Mouse (Mus musculus) MEL (cell line): ENCODE measurements around the gene Daglb.

Experiments
- CTCF ChIP-seq, 3 experiments: IDR thresholded peaks in 2 of 3; conservative IDR thresholded peaks in 1 of 3; 2 replicates each; pipeline ENCODE4 v1.5.1; 2011 to 2012; ENCODE audit warnings: low read length in 3 of 3, low read depth in 2 of 3, mild to moderate bottlenecking in 2 of 3, improper control_type of control experiment in 1 of 3, inconsistent platforms in 1 of 3, mixed read lengths in 1 of 3, moderate library complexity in 1 of 3; ENCODE audit not compliant: control insufficient read depth in 1 of 3, insufficient read depth in 1 of 3, poor library complexity in 1 of 3, severe bottlenecking in 1 of 3
- EP300 ChIP-seq, 2 experiments: IDR thresholded peaks; 2 replicates each; pipeline ENCODE4 v1.6.1; 2011; ENCODE audit warnings: improper control_type of control experiment in 2 of 2, low read length in 2 of 2, low read depth in 1 of 2, mild to moderate bottlenecking in 1 of 2
- MAFK ChIP-seq: IDR thresholded peaks from 2 replicates; pipeline ENCODE4 v1.6.1; 2011; ENCODE audit warnings: low read depth, mild to moderate bottlenecking, low read length, improper control_type of control experiment, borderline replicate concordance
- MAX ChIP-seq: IDR thresholded peaks from 2 replicates; pipeline ENCODE4 v1.6.1; 2011; ENCODE audit warnings: low read length, improper control_type of control experiment
- MEF2A ChIP-seq: IDR thresholded peaks from 2 replicates; pipeline ENCODE4 v1.6.1; 2014; ENCODE audit warnings: low read depth, mild to moderate bottlenecking, inconsistent platforms, low read length, improper control_type of control experiment; ENCODE audit not compliant: poor library complexity, insufficient replicate concordance, severe bottlenecking; ENCODE audit errors: extremely low read depth
- NELFE ChIP-seq: IDR thresholded peaks from 2 replicates; pipeline ENCODE4 v1.6.1; 2011; ENCODE audit warnings: low read depth, low read length, improper control_type of control experiment
- NRF1 ChIP-seq: IDR thresholded peaks from 2 replicates; pipeline ENCODE4 v1.6.1; 2014; ENCODE audit warnings: low read depth, mild to moderate bottlenecking, inconsistent platforms, low read length, improper control_type of control experiment, moderate library complexity; ENCODE audit not compliant: poor library complexity, insufficient read depth, severe bottlenecking
- POLR2A ChIP-seq, 2 experiments: IDR thresholded peaks; 2 replicates each; pipeline ENCODE4 v1.6.1; 2011 to 2012; ENCODE audit warnings: low read length in 2 of 2, mild to moderate bottlenecking in 2 of 2, control low read depth in 1 of 2, improper control_type of control experiment in 1 of 2, low read depth in 1 of 2, moderate library complexity in 1 of 2; ENCODE audit not compliant: control insufficient read depth in 1 of 2, insufficient read depth in 1 of 2, poor library complexity in 1 of 2
- POLR2AphosphoS2 ChIP-seq: IDR thresholded peaks from 2 replicates; pipeline ENCODE4 v1.6.1; 2011; ENCODE audit warnings: low read length, improper control_type of control experiment
- UBTF ChIP-seq: IDR thresholded peaks from 2 replicates; pipeline ENCODE4 v1.6.1; 2012; ENCODE audit warnings: low read depth, mild to moderate bottlenecking, inconsistent platforms, low read length, improper control_type of control experiment, moderate library complexity, borderline replicate concordance; ENCODE audit not compliant: insufficient read depth

DNA sequence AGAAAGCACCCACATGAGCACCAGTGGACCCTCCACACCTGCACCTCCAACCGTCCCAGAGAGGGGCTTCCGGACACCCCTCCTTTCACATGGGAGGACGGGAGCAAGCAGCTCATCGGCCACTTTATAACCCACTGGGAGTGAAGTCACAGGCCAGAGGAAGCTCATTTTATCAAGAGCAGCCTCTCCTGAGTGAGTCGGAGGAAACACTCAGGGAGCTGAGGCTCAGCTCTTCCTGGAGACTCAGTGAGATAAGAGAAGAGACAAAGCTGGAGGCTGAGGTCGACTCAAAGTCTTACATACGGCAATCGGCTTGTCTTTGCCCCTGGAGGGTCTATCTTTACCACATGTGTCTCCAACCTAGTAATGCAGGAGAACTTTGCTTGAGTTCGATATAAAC is 44.9 kb downstream of the Daglb start:
- no peak for TF ChIP-seq MAFK
- no peak; a peak in 1 of 4 replicates for TF ChIP-seq POLR2A (IDR thresholded peaks at IDR 0.05; ENCODE audit: control insufficient read depth in 1 of 2, insufficient read depth in 1 of 2, low read depth in 1 of 2, low read length in 2 of 2, poor library complexity in 1 of 2)
- no peak for TF ChIP-seq MAX
- TF ChIP-seq NRF1, result no peak
- peak in 1 of 2 experiments; percentile 19; a peak in 1 of 4 replicates for TF ChIP-seq EP300 (IDR thresholded peaks at IDR 0.05; ENCODE audit: low read depth in 1 of 2, low read length in 2 of 2)
- no peak for TF ChIP-seq UBTF
- no peak for TF ChIP-seq MEF2A
- TF ChIP-seq POLR2AphosphoS2, result no peak
- TF ChIP-seq CTCF (IDR thresholded peaks at IDR 0.05 in 2 of 3, conservative IDR thresholded peaks at IDR 0.05 in 1 of 3; ENCODE audit: control insufficient read depth in 1 of 3, insufficient read depth in 1 of 3, low read depth in 2 of 3, low read length in 3 of 3, poor library complexity in 1 of 3, severe bottlenecking in 1 of 3), result no peak
- TF ChIP-seq NELFE, result no peak
